Mouse (Mus musculus): ENCODE results near the gene Abcf2.
"Not testable (repeated sequence)": the region's sequence is repeated elsewhere in the genome, so short reads cannot be mapped to it uniquely, and the experiment has no call there.

GRCm38 (mm10) chr5:24555335-24555734 is 21.9 kb downstream of the Abcf2 start:
- TF ChIP-seq CTCF, EP300 (IDR thresholded peaks at IDR 0.05; ENCODE audit: low read depth): not testable (repeated sequence)

All from heart, postnatal 0 days (tissue).